Mouse (Mus musculus) adrenal gland, postnatal 36 days (tissue): Measurements from ENCODE around the gene Pebp1. TPM values are rescaled to one million over a fixed set of nuclear protein-coding genes. Genes with fewer than 3 reads are reported as not detected.

Source experiments
- DNase-seq, 2 experiments: peaks; one replicate each; pipeline ENCODE4 v3.0.0; 2021; ENCODE audit warnings: mixed read lengths in 1 of 2
- total RNA-seq, 2 experiments: library from RNA; stranded (reverse); gene quantifications; 2 replicates each; pipeline ENCODE4 v1.2.3; 2021

The Pebp1 gene
- total RNA-seq, 2 experiments from 2014 or later: 1,300 to 1,490 TPM

GRCm38 (mm10) chr5:117286286-117286685, 1.1 kb downstream of the Pebp1 start:
- no peak for DNase-seq

GRCm38 (mm10) chr5:117285266-117285665, 2.2 kb downstream of the Pebp1 start:
- DNase-seq: peak; percentile 43 to 44

GRCm38 (mm10) chr5:117284682-117285081, 2.7 kb downstream of the Pebp1 start:
- DNase-seq: no peak

GRCm38 (mm10) chr5:117284029-117284428, 3.4 kb downstream of the Pebp1 start:
- peak; percentile 39 to 66 for DNase-seq

- DNase-seq: no peak
Measured at GRCm38 (mm10) chr5:117282360-117282759, 5.1 kb downstream of the Pebp1 start.

- peak in 1 of 2 experiments; percentile 54 for DNase-seq
Measured at GRCm38 (mm10) chr5:117281536-117281935, 5.9 kb downstream of the Pebp1 start.

- no peak for DNase-seq
Measured at GRCm38 (mm10) chr5:117279669-117280050, 7.8 kb downstream of the Pebp1 start.

GRCm38 (mm10) chr5:117278809-117279668, 8.4 kb downstream of the Pebp1 start:
- DNase-seq: peak; percentile 37 to 65

- no peak for DNase-seq
Measured at GRCm38 (mm10) chr5:117277784-117278183, 9.6 kb downstream of the Pebp1 start.

- DNase-seq: no peak
Measured at GRCm38 (mm10) chr5:117274817-117275216, 12.6 kb downstream of the Pebp1 start.

- DNase-seq: no peak
Measured at GRCm38 (mm10) chr5:117271945-117272344, 15.5 kb downstream of the Pebp1 start.

GRCm38 (mm10) chr5:117269395-117269794, 18.0 kb downstream of the Pebp1 start:
- DNase-seq: no peak

GRCm38 (mm10) chr5:117268749-117269148, 18.7 kb downstream of the Pebp1 start:
- no peak for DNase-seq

- peak; percentile 23 to 52 for DNase-seq
Measured at GRCm38 (mm10) chr5:117267913-117268312, 19.5 kb downstream of the Pebp1 start.

GRCm38 (mm10) chr5:117264701-117265100, 22.7 kb downstream of the Pebp1 start:
- no peak for DNase-seq

GRCm38 (mm10) chr5:117263566-117263965, 23.9 kb downstream of the Pebp1 start:
- DNase-seq: no peak

GRCm38 (mm10) chr5:117258276-117258675, 29.1 kb downstream of the Pebp1 start:
- DNase-seq: no peak

- DNase-seq: no peak
Measured at GRCm38 (mm10) chr5:117251763-117252162, 35.7 kb downstream of the Pebp1 start.

- no peak for DNase-seq
Measured at GRCm38 (mm10) chr5:117250796-117251195, 36.6 kb downstream of the Pebp1 start.

GRCm38 (mm10) chr5:117248351-117248750, 39.1 kb downstream of the Pebp1 start:
- DNase-seq: peak; percentile 73 to 80

- DNase-seq: no peak
Measured at GRCm38 (mm10) chr5:117245170-117245569, 42.3 kb downstream of the Pebp1 start.

- no peak for DNase-seq
Measured at GRCm38 (mm10) chr5:117242671-117243478, 44.5 kb downstream of the Pebp1 start.

GRCm38 (mm10) chr5:117241935-117242531, 45.4 kb downstream of the Pebp1 start:
- no peak for DNase-seq
